Mouse (Mus musculus): ENCODE results near the gene Slc46a3. TPM values are rescaled to one million over a fixed set of nuclear protein-coding genes. Genes with fewer than 3 reads are reported as not detected.
A peak's percentile ranks its signal among the peaks of the same experiment; 100 is the strongest.

The Slc46a3 gene
- polyA plus RNA-seq, 1 experiment: 50.4 TPM

- DNase-seq: peak; percentile 47
- Histone ChIP-seq H3K4me1 (replicated peaks; ENCODE audit: control insufficient read depth, insufficient read depth, low read length) (peaks cover 11% of the 10 kb centered on the region), H3K4me3 (ENCODE audit: control insufficient read depth, insufficient read depth, low read length) (peak overlapping the region; percentile 10; the same call in 1 of the 2 replicates), H3K27me3 (ENCODE audit: control insufficient read depth, insufficient read depth, low read length) (no peaks in the 10 kb centered on the region), H3K36me3 (ENCODE audit: control insufficient read depth, insufficient read depth, low read length) (no peaks in the 10 kb centered on the region), H3K27ac (ENCODE audit: control insufficient read depth, insufficient read depth, low read length) (no peak overlapping the region)
- WGBS: 5% methylated on average over 16 of the region's 16 CpGs
- no peak for TF ChIP-seq CTCF (IDR thresholded peaks at IDR 0.05; ENCODE audit: borderline replicate concordance, control insufficient read depth, extremely low read depth, insufficient read depth, low read length, poor library complexity)
- TF ChIP-seq POLR2A (IDR thresholded peaks at IDR 0.05; ENCODE audit: control insufficient read depth, extremely low read depth, insufficient read depth, low read length, poor library complexity): no peak
Observed at GRCm38 (mm10) chr5:147895436-147896198, 1.0 kb upstream of the Slc46a3 start.

- TF ChIP-seq POLR2A (IDR thresholded peaks at IDR 0.05; ENCODE audit: control insufficient read depth, extremely low read depth, insufficient read depth, low read length, poor library complexity): no peak
- no peak for TF ChIP-seq CTCF (IDR thresholded peaks at IDR 0.05; ENCODE audit: borderline replicate concordance, control insufficient read depth, extremely low read depth, insufficient read depth, low read length, poor library complexity)
- Histone ChIP-seq H3K36me3 (ENCODE audit: control insufficient read depth, insufficient read depth, low read length) (no peaks in the 10 kb centered on the region), H3K27me3 (ENCODE audit: control insufficient read depth, insufficient read depth, low read length) (no peaks in the 10 kb centered on the region), H3K27ac (ENCODE audit: control insufficient read depth, insufficient read depth, low read length) (no peak overlapping the region), H3K4me1 (replicated peaks; ENCODE audit: control insufficient read depth, insufficient read depth, low read length) (peaks cover 11% of the 10 kb centered on the region), H3K4me3 (ENCODE audit: control insufficient read depth, insufficient read depth, low read length) (peak overlapping the region; percentile 75)
- WGBS: 13% methylated on average over 25 of the region's 25 CpGs
- peak; percentile 47 for DNase-seq
Observed at GRCm38 (mm10) chr5:147893766-147894454, 705 bp downstream of the Slc46a3 start.

DNA sequence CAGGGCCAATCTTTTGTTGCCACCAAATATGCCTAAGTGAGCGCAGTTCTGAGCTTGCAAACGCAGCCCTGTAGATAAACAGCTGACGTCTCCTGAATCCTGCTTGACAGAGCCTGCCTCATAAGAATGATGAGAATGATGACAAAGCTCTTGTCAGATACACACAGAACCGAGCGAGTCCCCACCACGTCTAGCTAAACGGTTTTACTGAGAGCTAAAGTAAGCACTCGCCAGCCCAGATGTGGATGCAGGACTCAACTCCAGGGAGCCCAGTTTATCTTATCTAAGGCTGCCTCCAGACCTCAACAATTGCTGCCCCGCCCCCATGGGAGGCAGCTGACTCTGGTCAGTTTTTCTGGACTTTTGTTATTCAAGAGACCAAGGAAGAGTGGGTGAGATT lies 1.5 kb downstream of the Slc46a3 start:
- WGBS: 95% methylated on average over 9 of the region's 9 CpGs
- no peak overlapping the region for H3K27ac ChIP-seq (ENCODE audit: control insufficient read depth, insufficient read depth, low read length)
- TF ChIP-seq CTCF (IDR thresholded peaks at IDR 0.05; ENCODE audit: borderline replicate concordance, control insufficient read depth, extremely low read depth, insufficient read depth, low read length, poor library complexity) (no peak), POLR2A (IDR thresholded peaks at IDR 0.05; ENCODE audit: control insufficient read depth, extremely low read depth, insufficient read depth, low read length, poor library complexity) (no peak)
- H3K4me1 ChIP-seq (replicated peaks; ENCODE audit: control insufficient read depth, insufficient read depth, low read length): peaks cover 11% of the 10 kb centered on the region
- no peak overlapping the region for H3K4me3 ChIP-seq (ENCODE audit: control insufficient read depth, insufficient read depth, low read length)
- DNase-seq: no peak
- H3K36me3 ChIP-seq (ENCODE audit: control insufficient read depth, insufficient read depth, low read length): no peaks in the 10 kb centered on the region
- H3K27me3 ChIP-seq (ENCODE audit: control insufficient read depth, insufficient read depth, low read length): no peaks in the 10 kb centered on the region

DNA sequence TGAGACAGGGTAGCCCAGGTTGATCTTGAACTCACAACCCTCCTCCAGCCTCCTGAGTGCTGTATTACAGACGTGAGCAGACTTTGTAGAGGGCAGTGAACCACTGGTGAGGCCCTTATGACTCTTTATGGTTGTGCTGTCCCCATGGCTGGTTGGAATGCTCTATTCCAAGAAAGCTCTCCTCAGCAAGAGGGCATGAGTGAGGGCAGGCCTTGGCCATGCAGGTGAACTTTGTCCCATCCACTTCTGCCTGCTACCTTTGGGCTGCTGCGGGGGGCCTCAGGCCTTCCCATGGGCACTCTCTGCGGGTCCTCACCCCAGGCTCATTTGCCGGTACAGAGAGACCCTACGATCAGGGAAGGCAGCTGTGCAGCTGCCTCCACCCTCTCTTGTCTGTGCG lies 1.9 kb downstream of the Slc46a3 start:
- Histone ChIP-seq H3K4me3 (ENCODE audit: control insufficient read depth, insufficient read depth, low read length) (no peak overlapping the region), H3K27ac (ENCODE audit: control insufficient read depth, insufficient read depth, low read length) (no peak overlapping the region), H3K27me3 (ENCODE audit: control insufficient read depth, insufficient read depth, low read length) (no peaks in the 10 kb centered on the region), H3K36me3 (ENCODE audit: control insufficient read depth, insufficient read depth, low read length) (no peaks in the 10 kb centered on the region), H3K4me1 (replicated peaks; ENCODE audit: control insufficient read depth, insufficient read depth, low read length) (peaks cover 11% of the 10 kb centered on the region)
- WGBS: 97% methylated on average over 6 of the region's 6 CpGs
- DNase-seq: no peak
- TF ChIP-seq CTCF (IDR thresholded peaks at IDR 0.05; ENCODE audit: borderline replicate concordance, control insufficient read depth, extremely low read depth, insufficient read depth, low read length, poor library complexity): no peak
- TF ChIP-seq POLR2A (IDR thresholded peaks at IDR 0.05; ENCODE audit: control insufficient read depth, extremely low read depth, insufficient read depth, low read length, poor library complexity): no peak

DNA sequence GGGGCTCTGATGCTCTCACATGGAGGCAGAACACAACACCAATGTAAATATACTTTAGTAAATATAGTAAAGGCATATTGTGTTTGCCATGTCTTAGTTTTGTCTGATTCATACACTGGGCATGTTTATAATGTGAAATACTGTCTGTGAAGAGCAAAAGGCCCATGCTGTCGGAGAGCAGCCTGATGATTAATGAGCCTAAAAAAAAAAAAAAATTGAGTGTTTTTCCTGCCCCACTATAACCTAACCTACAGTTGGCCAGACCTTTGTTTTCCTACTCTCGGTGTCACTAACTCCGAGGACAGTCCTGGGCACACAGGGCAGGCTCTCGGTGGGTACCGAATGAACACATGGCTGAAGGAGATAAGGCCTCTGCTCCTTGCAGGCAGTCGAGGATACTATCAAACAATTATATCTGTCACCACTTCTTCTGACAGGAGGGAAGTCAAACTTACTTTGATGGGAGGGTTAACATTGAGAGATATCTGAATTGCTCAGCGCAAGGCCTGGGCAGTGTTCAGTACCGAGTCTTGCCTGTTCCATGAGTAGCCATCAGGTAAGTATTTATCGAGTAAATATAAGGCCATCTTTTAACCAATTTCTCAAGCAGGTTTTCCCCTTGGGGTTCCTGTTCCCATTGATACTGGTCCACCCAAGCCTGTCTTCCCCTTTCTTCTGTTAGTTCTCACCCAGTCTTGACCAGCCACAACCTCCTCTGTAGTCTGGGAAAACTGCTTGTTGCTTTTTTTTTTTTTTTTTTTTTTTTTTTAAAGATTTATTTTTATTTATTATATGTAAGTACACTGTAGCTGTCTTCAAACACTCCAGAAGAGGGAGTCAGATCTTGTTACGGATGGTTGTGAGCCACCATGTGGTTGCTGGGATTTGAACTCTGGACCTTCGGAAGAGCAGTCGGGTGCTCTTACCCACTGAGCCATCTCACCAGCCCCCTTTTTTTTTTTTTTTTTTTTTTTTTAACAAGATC lies 6.0 kb downstream of the Slc46a3 start:
- Histone ChIP-seq H3K27ac (ENCODE audit: control insufficient read depth, insufficient read depth, low read length) (no peak overlapping the region), H3K4me3 (ENCODE audit: control insufficient read depth, insufficient read depth, low read length) (no peak overlapping the region), H3K36me3 (ENCODE audit: control insufficient read depth, insufficient read depth, low read length) (no peaks in the 10 kb centered on the region), H3K4me1 (replicated peaks; ENCODE audit: control insufficient read depth, insufficient read depth, low read length) (no peaks in the 10 kb centered on the region), H3K27me3 (ENCODE audit: control insufficient read depth, insufficient read depth, low read length) (no peaks in the 10 kb centered on the region)
- no peak for DNase-seq
- TF ChIP-seq POLR2A (IDR thresholded peaks at IDR 0.05; ENCODE audit: control insufficient read depth, extremely low read depth, insufficient read depth, low read length, poor library complexity) (no peak), CTCF (IDR thresholded peaks at IDR 0.05; ENCODE audit: borderline replicate concordance, control insufficient read depth, extremely low read depth, insufficient read depth, low read length, poor library complexity) (no peak)
- WGBS: 81% methylated on average over 9 of the region's 12 CpGs

DNA sequence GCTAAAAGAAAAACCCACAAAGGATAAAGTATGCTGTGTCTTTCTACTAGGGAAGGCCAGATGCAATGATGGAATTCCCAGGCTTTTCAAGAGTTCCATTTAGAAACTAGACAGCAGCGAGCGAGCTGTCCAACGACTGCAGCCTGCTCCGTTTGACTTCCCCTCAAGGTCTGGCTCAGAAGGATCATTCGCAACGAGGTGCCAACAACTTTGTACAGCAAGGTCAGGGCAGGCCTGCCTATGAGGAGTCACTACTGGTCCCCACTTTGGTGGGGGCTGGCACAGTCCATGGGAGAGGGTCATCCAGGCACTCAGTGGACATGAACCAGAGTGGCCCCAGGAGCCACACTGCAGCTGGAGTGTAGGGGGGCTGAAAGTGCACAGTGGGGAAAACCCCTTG lies 11.0 kb downstream of the Slc46a3 start:
- H3K27ac ChIP-seq (ENCODE audit: control insufficient read depth, insufficient read depth, low read length): no peak overlapping the region
- DNase-seq: no peak
- H3K4me1 ChIP-seq (replicated peaks; ENCODE audit: control insufficient read depth, insufficient read depth, low read length): no peaks in the 10 kb centered on the region
- no peaks in the 10 kb centered on the region for H3K27me3 ChIP-seq (ENCODE audit: control insufficient read depth, insufficient read depth, low read length)
- H3K36me3 ChIP-seq (ENCODE audit: control insufficient read depth, insufficient read depth, low read length): peaks cover 6% of the 10 kb centered on the region; the same call in 1 of the 2 replicates
- TF ChIP-seq POLR2A (IDR thresholded peaks at IDR 0.05; ENCODE audit: control insufficient read depth, extremely low read depth, insufficient read depth, low read length, poor library complexity) (no peak), CTCF (IDR thresholded peaks at IDR 0.05; ENCODE audit: borderline replicate concordance, control insufficient read depth, extremely low read depth, insufficient read depth, low read length, poor library complexity) (no peak)
- WGBS: 90% methylated on average over 6 of the region's 6 CpGs
- no peak overlapping the region for H3K4me3 ChIP-seq (ENCODE audit: control insufficient read depth, insufficient read depth, low read length)
